Mouse (Mus musculus) right cerebral cortex, postnatal 14 days (tissue): ENCODE data around the gene 4930524J08Rik.
A peak's percentile ranks its signal among the peaks of the same experiment; 100 is the strongest.

Source experiments
- DNase-seq: peaks from one replicate; pipeline ENCODE4 v3.0.0; 2022

Gene 4930524J08Rik

GRCm38 (mm10) chr5:99978699-99979442 lies at the start of gene 4930524J08Rik, which contains the start of gene Hnrnpd:
4930524J08Rik (plus strand) TSS chr5:99979061.
Hnrnpd (minus strand) TSS chr5:99978938.
- DNase-seq: peak; percentile 92

- DNase-seq: no peak
Observed at GRCm38 (mm10) chr5:99931910-99932309, 47.0 kb upstream of the 4930524J08Rik start.

- DNase-seq: no peak
Observed at GRCm38 (mm10) chr5:99939440-99939839, 39.4 kb upstream of the 4930524J08Rik start.

DNA sequence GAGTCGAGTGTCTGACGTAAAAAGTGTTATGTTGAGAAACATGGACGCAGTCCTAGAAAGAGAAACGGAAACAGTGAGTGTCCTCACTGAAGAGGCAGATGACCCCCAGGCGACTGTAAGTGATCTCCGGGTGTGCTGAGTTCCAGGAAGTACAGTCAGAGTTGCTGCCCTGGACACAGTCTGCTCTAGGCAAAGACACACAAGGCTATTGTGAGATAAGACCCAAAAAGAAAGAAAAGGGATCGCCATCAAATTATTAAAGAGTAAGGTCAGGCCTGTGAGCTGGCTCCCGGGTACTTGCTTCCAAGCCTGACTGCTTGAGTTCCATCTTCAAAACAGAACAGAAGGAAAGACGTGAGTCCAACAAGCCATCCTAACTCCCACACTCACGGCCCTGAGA lies 37.6 kb upstream of the 4930524J08Rik start:
- DNase-seq: no peak

GRCm38 (mm10) chr5:99941776-99942502 lies 36.9 kb upstream of the 4930524J08Rik start:
- DNase-seq: no peak

DNA sequence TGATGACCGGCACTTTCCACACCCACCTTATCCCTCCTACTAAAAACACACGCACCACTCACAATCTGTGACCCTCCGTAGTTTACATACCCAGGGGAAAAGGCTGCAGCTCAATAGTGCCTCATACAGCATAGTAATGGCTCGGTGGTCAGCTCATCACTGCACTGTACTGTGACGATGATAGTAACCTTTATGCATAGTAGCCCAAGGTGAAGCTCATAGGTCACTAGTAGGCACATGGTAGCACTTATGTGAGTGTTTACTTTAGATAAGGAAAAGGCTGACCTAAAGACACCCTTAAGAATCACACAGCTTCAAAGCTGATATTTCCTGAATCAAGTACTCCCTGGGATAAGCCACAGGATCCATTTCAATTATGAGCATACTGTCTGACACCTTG lies 26.3 kb upstream of the 4930524J08Rik start:
- no peak for DNase-seq

GRCm38 (mm10) chr5:99953883-99954282 lies 25.0 kb upstream of the 4930524J08Rik start:
- no peak for DNase-seq

DNA sequence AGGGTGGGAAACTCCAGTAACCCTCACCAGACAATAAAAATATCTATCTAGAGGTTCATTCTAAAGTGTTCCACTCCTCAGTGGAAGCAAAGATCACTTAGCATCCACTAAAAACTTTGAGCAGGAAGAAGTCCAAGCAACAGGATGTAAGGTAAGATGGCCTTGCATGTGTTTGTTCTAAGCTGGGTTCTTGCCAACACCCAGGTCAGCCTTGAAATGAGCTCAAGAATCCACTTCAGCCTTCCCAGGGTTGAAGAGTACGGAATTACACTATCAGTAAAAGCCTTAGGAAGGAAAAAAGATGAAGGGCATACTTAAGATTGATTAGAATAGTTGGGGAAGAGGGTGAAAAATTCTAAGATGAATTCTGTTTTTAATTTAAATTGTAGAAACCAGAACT lies 20.2 kb upstream of the 4930524J08Rik start:
- DNase-seq: no peak

DNA sequence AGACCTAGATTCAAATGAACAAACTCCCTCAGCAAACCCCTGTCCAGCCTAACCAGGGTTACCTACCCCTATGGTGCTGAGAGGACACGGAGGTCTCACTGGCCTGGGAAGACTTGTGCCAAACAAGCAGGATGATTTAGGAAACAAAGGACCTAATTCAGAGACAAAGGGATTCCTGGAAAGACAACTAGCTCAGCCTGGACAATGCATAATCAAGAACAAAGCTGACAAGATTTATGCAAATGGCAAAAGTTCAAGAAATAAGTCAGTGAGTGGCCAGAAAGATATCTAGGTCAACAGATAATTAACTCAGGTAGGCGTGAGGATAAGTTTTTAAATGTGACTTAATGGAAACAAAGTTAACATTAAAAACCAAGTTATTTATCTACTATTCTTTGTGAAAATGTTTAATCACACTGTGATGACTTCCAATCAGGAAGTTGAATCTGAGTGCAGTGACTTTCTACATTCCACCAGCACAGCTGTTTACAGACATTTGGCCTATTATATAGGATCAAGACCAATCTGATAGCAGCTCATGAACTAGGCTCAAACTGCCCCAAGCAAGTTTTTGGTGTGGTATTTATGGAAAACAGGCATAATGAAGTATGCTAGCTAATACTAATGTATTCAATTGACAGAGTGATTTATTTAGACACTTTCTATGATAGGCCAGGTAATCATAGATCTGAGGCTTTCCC lies 19.5 kb upstream of the 4930524J08Rik start:
- DNase-seq: no peak

- no peak for DNase-seq
Observed at GRCm38 (mm10) chr5:99959960-99960359, 18.9 kb upstream of the 4930524J08Rik start.

- no peak for DNase-seq
Observed at GRCm38 (mm10) chr5:99973941-99974340, 4.9 kb upstream of the 4930524J08Rik start.

GRCm38 (mm10) chr5:99975061-99975460 lies 3.8 kb upstream of the 4930524J08Rik start:
- no peak for DNase-seq

DNA sequence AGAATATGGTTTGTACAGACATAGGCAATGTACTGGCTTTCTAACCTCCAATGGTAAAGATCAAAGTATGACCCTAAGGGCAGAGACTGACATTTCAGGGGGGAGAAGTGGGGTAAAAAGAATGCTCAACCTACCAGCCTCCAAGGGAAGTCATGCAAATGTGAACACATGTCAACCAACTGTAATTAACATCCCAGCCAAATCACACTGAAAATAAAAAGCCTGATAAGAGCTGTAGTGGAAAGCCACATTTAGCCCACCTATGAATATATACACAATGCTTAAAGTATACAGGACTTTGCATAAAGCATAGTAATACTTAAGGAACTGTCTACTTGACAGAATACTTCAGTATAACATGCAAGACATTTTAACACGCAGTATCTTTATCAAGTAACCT lies 3.1 kb upstream of the 4930524J08Rik start:
- DNase-seq: no peak

DNA sequence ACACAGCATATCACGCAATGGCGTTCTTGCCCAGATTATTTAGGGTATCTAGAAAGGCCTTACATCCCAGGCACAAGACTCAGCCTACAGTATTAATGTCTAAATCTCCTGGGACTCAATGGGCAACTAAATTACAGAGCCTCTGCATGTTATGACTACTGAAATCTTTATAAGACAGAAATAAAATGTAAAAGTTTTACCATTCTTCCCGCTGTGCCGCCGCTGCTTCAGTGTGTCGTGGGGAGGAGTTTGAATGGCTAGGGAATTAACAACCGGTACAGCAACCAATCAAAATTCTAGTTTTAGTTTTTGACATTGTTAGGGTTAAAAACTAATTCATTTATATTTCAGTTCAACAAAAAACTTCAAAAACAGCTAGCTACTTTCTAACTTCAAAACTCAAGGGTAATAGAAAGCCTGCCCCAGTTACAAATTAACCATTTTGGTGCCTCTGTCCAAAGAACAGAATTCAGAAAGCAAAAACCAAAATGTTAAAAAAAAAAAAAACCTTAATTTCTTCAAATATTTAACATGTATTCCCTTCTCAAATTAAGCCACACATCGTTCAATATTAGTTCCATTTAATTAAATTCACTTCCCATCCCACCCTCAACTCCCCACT lies 2.4 kb upstream of the 4930524J08Rik start:
- no peak for DNase-seq

DNA sequence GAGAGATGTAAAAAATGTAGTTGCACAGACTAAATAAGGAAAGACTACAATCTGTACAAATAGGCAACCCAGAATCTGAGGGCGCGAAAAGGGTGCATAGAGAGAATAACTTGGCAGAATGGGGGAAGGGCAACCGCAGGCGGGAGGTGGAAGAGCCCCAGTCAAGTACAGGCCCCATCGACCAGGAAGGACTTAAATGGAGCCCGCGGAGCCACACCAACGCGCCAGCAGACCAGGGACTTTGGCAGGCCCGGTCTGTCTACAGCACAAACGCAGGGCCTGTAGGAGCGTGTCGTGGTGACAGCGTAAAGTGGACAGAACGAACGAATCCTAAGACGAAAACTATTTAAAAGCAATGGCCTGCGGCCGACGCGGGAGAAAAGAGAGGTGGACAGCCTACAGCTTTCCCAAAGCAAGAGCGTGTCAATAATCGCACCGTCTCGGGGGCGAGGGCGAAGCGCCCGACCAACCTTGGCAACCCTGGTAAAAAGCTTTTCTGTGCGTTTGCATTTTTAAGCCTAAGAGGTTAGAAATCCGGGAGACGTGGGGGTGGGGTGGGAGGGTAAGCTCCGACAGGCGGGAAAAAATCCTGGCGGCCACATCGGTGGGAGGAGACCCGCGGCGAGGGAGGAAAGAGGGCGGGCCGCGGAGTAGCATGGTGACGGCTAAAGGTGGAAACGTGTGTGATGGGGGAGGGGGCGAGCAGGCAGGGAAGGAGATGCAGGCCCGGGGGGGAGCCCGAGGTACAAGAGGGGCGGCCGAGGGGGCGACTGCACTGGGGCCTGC lies 1.2 kb upstream of the 4930524J08Rik start:
- DNase-seq: peak; percentile 78

DNA sequence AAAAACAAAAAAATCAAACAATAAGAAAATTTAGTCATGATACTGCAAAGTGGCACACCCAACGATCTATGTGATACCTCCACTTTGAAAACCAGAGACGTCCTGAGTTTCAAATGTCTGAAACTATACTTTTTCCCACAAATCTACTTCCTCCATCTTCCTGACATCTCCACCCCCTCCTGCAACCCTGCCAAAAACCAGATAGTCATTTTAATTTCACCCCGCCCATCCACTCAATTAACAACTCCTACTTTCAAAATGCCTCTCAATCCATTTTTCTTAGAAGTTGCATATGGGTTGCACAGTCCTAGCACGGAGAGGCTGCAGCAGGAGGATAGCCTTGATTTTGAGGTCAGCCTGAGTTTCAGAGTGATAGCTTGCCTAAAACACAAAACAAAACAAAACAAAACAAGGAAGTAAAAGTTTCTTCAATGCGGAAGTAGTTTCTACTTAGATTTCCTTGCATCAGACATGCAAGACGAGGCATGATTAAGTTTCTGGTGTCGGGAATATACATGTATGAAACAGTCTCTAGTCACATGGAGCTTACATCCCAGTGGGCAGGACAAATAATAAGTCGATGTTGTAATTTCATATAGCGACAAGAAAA lies 4.7 kb downstream of the 4930524J08Rik start:
- DNase-seq: no peak

GRCm38 (mm10) chr5:99994166-99994565 lies 15.3 kb downstream of the 4930524J08Rik start:
- no peak for DNase-seq

DNA sequence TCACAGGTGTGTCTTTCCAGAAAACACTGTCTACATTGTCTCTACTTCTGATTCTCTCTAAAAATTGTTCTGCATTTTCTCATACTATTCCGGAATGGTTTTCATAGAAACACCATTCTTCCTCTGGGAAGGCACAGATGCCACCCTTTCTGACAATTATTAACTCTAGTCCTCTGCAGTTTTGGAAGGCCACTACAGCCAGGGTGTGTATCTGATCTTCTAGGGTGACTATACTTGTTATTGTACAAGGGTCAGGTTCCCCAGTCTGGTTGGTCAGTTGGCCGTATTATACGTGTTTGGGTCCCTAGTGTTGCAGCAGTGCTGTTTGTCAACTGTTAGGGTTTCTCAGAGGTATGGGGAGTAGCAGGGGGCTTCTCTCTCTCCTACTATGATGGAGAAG lies 15.8 kb downstream of the 4930524J08Rik start:
- no peak for DNase-seq

DNA sequence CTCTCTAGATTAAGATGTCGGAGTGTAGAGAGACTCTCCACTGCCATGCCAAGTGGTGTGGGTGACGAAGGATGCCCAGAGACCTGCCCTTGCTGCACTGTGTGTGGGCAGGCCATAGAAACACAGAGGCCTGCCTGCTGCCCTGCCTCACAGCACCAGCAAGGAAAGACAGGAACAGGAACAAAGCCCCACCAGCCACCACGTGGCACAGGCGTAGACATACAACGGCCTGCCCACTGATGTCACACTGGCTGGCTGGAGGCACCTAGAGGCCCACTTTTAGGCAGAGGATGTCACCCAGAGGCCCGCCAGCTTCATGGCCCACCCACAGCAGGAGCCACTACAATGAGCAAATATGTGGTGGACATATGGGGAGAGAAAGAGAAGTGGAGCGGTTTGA lies 21.2 kb downstream of the 4930524J08Rik start:
- DNase-seq: no peak

GRCm38 (mm10) chr5:100000500-100000899 lies 21.6 kb downstream of the 4930524J08Rik start:
- no peak for DNase-seq

DNA sequence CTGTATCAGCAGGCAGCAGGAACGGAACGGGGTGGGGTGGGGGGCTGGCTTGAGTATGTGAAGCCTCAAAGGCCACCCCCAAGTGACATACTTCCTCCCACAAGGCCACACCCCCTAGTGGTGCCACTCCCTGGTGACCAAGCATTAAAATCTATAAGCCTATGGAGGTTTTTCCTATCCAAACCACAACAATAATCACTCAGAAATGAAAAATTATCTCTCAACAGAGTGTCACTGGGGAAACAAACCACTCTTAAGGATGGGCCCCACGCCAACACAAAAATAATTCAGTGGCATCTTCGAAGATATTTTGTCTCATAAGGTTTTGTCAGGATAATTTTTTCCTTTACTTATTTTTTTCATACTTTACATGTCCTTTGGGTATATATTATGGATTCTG lies 25.0 kb downstream of the 4930524J08Rik start:
- DNase-seq: no peak

GRCm38 (mm10) chr5:100005431-100005830 lies 26.6 kb downstream of the 4930524J08Rik start:
- DNase-seq: no peak
